Mouse (Mus musculus) bone marrow macrophage, adult 2 months (primary cell): ENCODE data around the gene Hyal3.

Experiments
- CTCF ChIP-seq: IDR thresholded peaks from 2 replicates; pipeline ENCODE4 v1.5.1; 2012; ENCODE audit warnings: low read depth, mild to moderate bottlenecking, low read length, moderate library complexity
- POLR2A ChIP-seq: IDR thresholded peaks from 2 replicates; pipeline ENCODE4 v1.6.1; 2012; ENCODE audit warnings: mild to moderate bottlenecking, low read depth, low read length, borderline replicate concordance

DNA sequence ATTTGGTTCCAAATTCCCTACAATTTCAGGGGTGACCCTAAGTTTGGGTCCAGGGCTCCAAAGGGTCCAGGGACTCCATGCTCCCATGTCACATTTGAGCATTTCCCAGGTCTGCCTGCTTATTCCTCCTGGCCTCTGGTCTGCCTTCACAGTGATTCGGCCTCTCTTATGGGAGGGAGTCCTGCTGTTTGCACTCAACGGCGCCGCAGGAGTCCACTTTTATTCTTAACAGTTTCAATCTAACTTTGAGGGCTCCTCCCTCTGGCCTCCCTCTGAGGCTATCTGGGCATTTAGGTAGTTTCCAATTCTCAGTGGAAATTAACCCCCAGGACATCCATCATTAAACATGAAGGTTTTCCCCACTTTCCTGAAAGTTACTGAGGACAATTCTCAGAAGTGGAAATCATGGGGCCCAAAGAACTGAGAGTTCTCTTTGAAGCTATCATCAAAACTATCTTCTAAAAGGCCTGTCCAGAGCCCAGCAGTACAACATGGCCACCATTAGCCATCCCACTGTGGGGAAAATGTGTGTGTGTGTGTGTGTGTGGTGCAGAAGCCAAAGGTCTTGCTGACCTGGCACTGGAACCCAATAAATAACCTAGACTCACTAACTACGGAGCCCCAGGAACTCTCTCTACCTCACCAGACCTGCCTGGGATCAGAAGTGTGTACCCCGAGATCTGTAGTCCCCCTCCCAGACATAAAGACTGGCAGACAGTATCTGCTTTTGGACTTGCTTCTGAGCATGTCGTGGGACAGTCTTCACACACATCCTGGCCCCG, 13.9 kb downstream of the Hyal3 start:
- no peak for TF ChIP-seq CTCF
- no peak for TF ChIP-seq POLR2A
